Mouse (Mus musculus): ENCODE results near the gene Fam71e1.

DNA sequence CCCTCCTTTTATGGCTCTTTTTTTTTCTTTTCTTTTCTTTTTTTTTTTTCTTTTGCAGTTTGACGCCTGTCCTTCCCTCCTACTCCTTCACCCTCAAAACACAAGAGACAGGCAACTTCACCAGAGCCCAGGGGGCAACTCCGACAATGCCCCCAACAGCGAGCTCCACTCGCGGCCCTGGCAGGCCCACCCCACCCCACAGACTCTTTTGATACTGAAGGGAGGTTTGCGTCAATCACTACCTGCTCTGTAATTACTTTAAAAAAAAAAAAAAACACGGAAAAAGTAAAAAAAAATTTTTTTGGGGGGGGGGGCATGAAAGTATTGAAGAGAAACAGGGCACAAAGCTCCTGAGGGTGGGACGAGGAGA is 33.3 kb upstream of the Fam71e1 start:
- TF ChIP-seq CTCF (IDR thresholded peaks at IDR 0.05; ENCODE audit: borderline replicate concordance, control insufficient read depth, extremely low read depth, insufficient read depth, low read length, poor library complexity), result no peak
- no peak for TF ChIP-seq POLR2A (IDR thresholded peaks at IDR 0.05; ENCODE audit: control insufficient read depth, extremely low read depth, insufficient read depth, low read length, poor library complexity)
